Mouse (Mus musculus) G1E (cell line): Measurements from ENCODE around the gene Tm4sf20. TPM values are rescaled to one million over a fixed set of nuclear protein-coding genes. Genes with fewer than 3 reads are reported as not detected.

Source experiments
- ATAC-seq: 2 replicates; pipeline ENCODE4 v1.8.0; 2016; ENCODE audit warnings: mild to moderate bottlenecking; ENCODE audit not compliant: insufficient number of reproducible peaks, poor library complexity, low FRiP score, severe bottlenecking; ENCODE audit errors: extremely low read depth
- DNase-seq: peaks from one replicate; pipeline ENCODE4 v3.0.0; 2012; ENCODE audit warnings: low spot score
- H3K27me3 ChIP-seq: 2 replicates; pipeline ENCODE4 v1.6.1; 2012; ENCODE audit warnings: mild to moderate bottlenecking, low read length, inconsistent platforms; ENCODE audit not compliant: insufficient read depth
- H3K36me3 ChIP-seq: replicated peaks from 2 replicates; pipeline ENCODE3; 2012; ENCODE audit warnings: mild to moderate bottlenecking, inconsistent platforms
- H3K4me1 ChIP-seq: 2 replicates; pipeline ENCODE4 v1.6.1; 2012; ENCODE audit warnings: low read depth, low read length, inconsistent platforms, mixed read lengths; ENCODE audit not compliant: insufficient read depth
- H3K4me3 ChIP-seq: 2 replicates; pipeline ENCODE4 v1.5.1; 2012; ENCODE audit warnings: low read depth, mild to moderate bottlenecking, inconsistent platforms, low read length, moderate library complexity, mixed read lengths
- H3K9me3 ChIP-seq: replicated peaks from 2 replicates; pipeline ENCODE4 v1.6.1; 2012; ENCODE audit warnings: inconsistent platforms
- CTCF ChIP-seq: IDR thresholded peaks from 2 replicates; pipeline ENCODE4 v1.5.1; 2012; ENCODE audit warnings: low read depth, low read length, inconsistent platforms, mixed read lengths
- GATA1 ChIP-seq: IDR thresholded peaks from 2 replicates; pipeline ENCODE4 v1.6.1; 2012; ENCODE audit warnings: borderline replicate concordance, low read length, inconsistent platforms, mixed read lengths
- GATA2 ChIP-seq: IDR thresholded peaks from 2 replicates; pipeline ENCODE4 v1.6.1; 2012; ENCODE audit warnings: low read depth, low read length, inconsistent platforms, borderline replicate concordance
- POLR2AphosphoS5 ChIP-seq: IDR thresholded peaks from 2 replicates; pipeline ENCODE4 v1.6.1; 2012; ENCODE audit warnings: low read depth, low read length, inconsistent platforms; ENCODE audit not compliant: insufficient replicate concordance
- TAL1 ChIP-seq: conservative IDR thresholded peaks from 2 replicates; pipeline ENCODE4 v1.6.1; 2012; ENCODE audit warnings: low read depth, low read length, inconsistent platforms, mixed read lengths
- polyA plus RNA-seq: library from polyadenylated mRNA; stranded (reverse); fragments of >175 nt; gene quantifications from 2 replicates; pipeline ENCODE4 v1.2.3, GENCODE M21; 2012
- total RNA-seq, 2 experiments: library from RNA; stranded (forward) in 1 of 2; stranded (reverse) in 1 of 2; fragments of 200-1000 nt in 1 of 2; fragments of >200 nt in 1 of 2; fragmentation: Nextera tagmentation in 1 of 2; gene quantifications; 2 replicates each; pipeline ENCODE4 v1.2.3; 2014 to 2017

Gene Tm4sf20
- total and polyA plus RNA-seq, 3 experiments, result not detected

GRCm38 (mm10) chr1:82804059-82804458 lies 35.8 kb upstream of the Tm4sf20 start:
- Histone ChIP-seq H3K4me1 (peaks cover 11% of the 10 kb centered on the region), H3K4me3 (no peak overlapping the region), H3K9me3 (no peaks in the 10 kb centered on the region), H3K27me3 (peaks cover 22% of the 10 kb centered on the region), H3K36me3 (no peaks in the 10 kb centered on the region)
- DNase-seq, result no peak
- no peak for ATAC-seq
- TF ChIP-seq CTCF (no peak), GATA1 (no peak), TAL1 (no peak), POLR2AphosphoS5 (no peak), GATA2 (no peak)

GRCm38 (mm10) chr1:82803608-82804007 lies 35.3 kb upstream of the Tm4sf20 start:
- H3K9me3 ChIP-seq, result no peaks in the 10 kb centered on the region
- DNase-seq (peak; percentile 44), ATAC-seq (peak; percentile 72)
- TF ChIP-seq POLR2AphosphoS5 (no peak), CTCF (peak; percentile 72), GATA2 (no peak)
- peaks cover 9% of the 10 kb centered on the region; the same call in 1 of the 2 replicates for H3K4me1 ChIP-seq
- no peaks in the 10 kb centered on the region for H3K36me3 ChIP-seq
- no peak overlapping the region for H3K4me3 ChIP-seq
- H3K27me3 ChIP-seq, result peaks cover 24% of the 10 kb centered on the region

GRCm38 (mm10) chr1:82801105-82801783 lies 33.0 kb upstream of the Tm4sf20 start:
- H3K27me3 ChIP-seq, result peaks cover 28% of the 10 kb centered on the region
- no peak for ATAC-seq

GRCm38 (mm10) chr1:82798922-82799321 lies 30.7 kb upstream of the Tm4sf20 start:
- DNase-seq (no peak), ATAC-seq (no peak)
- Histone ChIP-seq H3K9me3 (no peaks in the 10 kb centered on the region), H3K4me1 (peaks cover 22% of the 10 kb centered on the region), H3K4me3 (no peak overlapping the region), H3K27me3 (peaks cover 31% of the 10 kb centered on the region), H3K36me3 (no peaks in the 10 kb centered on the region)
- no peak for TF ChIP-seq CTCF
- no peak for TF ChIP-seq GATA1
- TF ChIP-seq GATA2, result no peak
- TF ChIP-seq TAL1, result no peak
- TF ChIP-seq POLR2AphosphoS5, result no peak

More at GRCm38 (mm10) chr1:82801105-82801783, 33.0 kb upstream of the Tm4sf20 start:
- no peak for DNase-seq
- no peaks in the 10 kb centered on the region for H3K9me3 ChIP-seq
- no peaks in the 10 kb centered on the region for H3K36me3 ChIP-seq
- no peak overlapping the region for H3K4me3 ChIP-seq
- H3K4me1 ChIP-seq, result peaks cover 18% of the 10 kb centered on the region
- TF ChIP-seq GATA1, result no peak
- TF ChIP-seq TAL1, result no peak
- no peak for TF ChIP-seq POLR2AphosphoS5
- TF ChIP-seq CTCF, result no peak
- no peak for TF ChIP-seq GATA2

- Histone ChIP-seq H3K9me3 (no peaks in the 10 kb centered on the region), H3K4me1 (peaks cover 22% of the 10 kb centered on the region), H3K4me3 (no peak overlapping the region), H3K27me3 (peaks cover 31% of the 10 kb centered on the region), H3K36me3 (no peaks in the 10 kb centered on the region)
- ATAC-seq (no peak), DNase-seq (no peak)
- TF ChIP-seq GATA2, result no peak
- no peak for TF ChIP-seq GATA1
- no peak for TF ChIP-seq TAL1
- TF ChIP-seq CTCF, result no peak
- no peak for TF ChIP-seq POLR2AphosphoS5
Measured at GRCm38 (mm10) chr1:82798304-82798703, 30.0 kb upstream of the Tm4sf20 start.

- Histone ChIP-seq H3K4me1 (peaks cover 22% of the 10 kb centered on the region), H3K27me3 (peaks cover 28% of the 10 kb centered on the region), H3K4me3 (no peak overlapping the region), H3K9me3 (no peaks in the 10 kb centered on the region), H3K36me3 (no peaks in the 10 kb centered on the region)
- 0 out of 2 replicates have a peak, but pooled peaks have one; percentile 19 for ATAC-seq
- TF ChIP-seq CTCF (no peak), TAL1 (no peak), GATA2 (no peak), GATA1 (no peak), POLR2AphosphoS5 (no peak)
- DNase-seq, result no peak
Measured at GRCm38 (mm10) chr1:82797088-82797487, 28.8 kb upstream of the Tm4sf20 start.
